Mouse (Mus musculus): ENCODE data around the gene Kidins220. TPM values are rescaled to one million over a fixed set of nuclear protein-coding genes. Genes with fewer than 3 reads are reported as not detected.

The Kidins220 gene
- polyA plus RNA-seq, 1 experiment from 2014 or later = 31.0 TPM

- WGBS = 78% methylated on average over 9 of the region's 9 CpGs
- H3K27me3 ChIP-seq = no peaks in the 10 kb centered on the region
Measured at GRCm38 (mm10) chr12:25059487-25060200, 84.9 kb downstream of the Kidins220 start.

DNA sequence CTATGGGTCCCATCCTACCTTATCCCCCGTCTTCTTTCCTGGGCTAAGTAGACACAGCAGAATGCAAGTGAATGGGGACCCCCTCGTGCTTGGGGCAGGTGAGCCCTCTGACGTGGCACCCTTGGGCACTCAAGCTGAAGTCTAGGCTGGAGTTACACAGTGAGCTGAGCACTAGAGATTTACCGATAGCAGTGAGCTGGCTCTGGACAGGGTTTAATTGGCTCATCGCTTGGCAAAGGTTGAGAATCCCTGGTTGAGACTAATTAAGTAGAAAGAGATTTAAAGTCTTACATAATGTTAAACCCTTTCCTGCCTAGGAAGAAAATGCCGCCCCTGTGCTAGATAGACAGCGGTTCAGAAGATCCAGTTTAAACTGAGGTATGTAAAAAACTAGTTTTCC is 86.2 kb downstream of the Kidins220 start:
- ATAC-seq (replicated peaks; ENCODE audit: insufficient number of reproducible peaks, insufficient read depth, low FRiP score, low read depth) = no peak
- Histone ChIP-seq H3K27ac (no peak overlapping the region), H3K4me2 (no peak overlapping the region), H3K27me3 (no peaks in the 10 kb centered on the region), H3K4me1 (replicated peaks) (no peaks in the 10 kb centered on the region), H3K4me3 (no peak overlapping the region), H3K9me3 (replicated peaks) (no peaks in the 10 kb centered on the region), H3K36me3 (peaks cover 31% of the 10 kb centered on the region), H3K9ac (no peak overlapping the region)
- WGBS = 91% methylated on average over 7 of the region's 7 CpGs

More at GRCm38 (mm10) chr12:25059487-25060200, 84.9 kb downstream of the Kidins220 start:
- no peaks in the 10 kb centered on the region for H3K9me3 ChIP-seq (replicated peaks)
- H3K4me1 ChIP-seq (replicated peaks) = no peaks in the 10 kb centered on the region
- H3K4me3 ChIP-seq = no peak overlapping the region
- ATAC-seq (replicated peaks; ENCODE audit: insufficient number of reproducible peaks, insufficient read depth, low FRiP score, low read depth) = no peak
- no peak overlapping the region for H3K4me2 ChIP-seq
- no peak overlapping the region for H3K27ac ChIP-seq
- H3K36me3 ChIP-seq = peaks cover 36% of the 10 kb centered on the region
- H3K9ac ChIP-seq = no peak overlapping the region

DNA sequence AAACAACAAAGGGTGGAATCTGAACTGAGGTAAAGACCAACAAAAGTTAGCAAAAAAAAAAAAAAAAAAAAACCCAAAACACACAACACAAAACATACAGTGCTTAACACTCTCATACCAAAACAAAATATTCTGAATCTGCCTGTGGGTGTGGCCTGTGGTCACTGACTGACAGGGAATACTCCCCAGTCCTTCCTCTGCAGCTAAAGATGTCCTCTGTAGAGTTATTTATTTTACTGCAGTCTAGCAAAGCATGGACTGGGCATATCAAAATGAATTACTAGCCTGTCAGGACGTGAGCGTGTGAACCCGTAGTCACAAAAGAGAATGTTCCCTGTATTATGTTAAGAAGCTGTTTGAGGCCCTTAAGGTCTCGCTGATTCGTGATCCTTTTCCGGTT is 87.5 kb downstream of the Kidins220 start:
- no peak overlapping the region for H3K4me3 ChIP-seq
- peaks cover 21% of the 10 kb centered on the region for H3K36me3 ChIP-seq
- H3K9ac ChIP-seq = no peak overlapping the region
- no peak for ATAC-seq (replicated peaks; ENCODE audit: insufficient number of reproducible peaks, insufficient read depth, low FRiP score, low read depth)
- H3K27ac ChIP-seq = no peak overlapping the region
- no peaks in the 10 kb centered on the region for H3K4me1 ChIP-seq (replicated peaks)
- H3K27me3 ChIP-seq = no peaks in the 10 kb centered on the region
- no peak overlapping the region for H3K4me2 ChIP-seq
- WGBS = 82% methylated on average over 6 of the region's 6 CpGs
- H3K9me3 ChIP-seq (replicated peaks) = no peaks in the 10 kb centered on the region

DNA sequence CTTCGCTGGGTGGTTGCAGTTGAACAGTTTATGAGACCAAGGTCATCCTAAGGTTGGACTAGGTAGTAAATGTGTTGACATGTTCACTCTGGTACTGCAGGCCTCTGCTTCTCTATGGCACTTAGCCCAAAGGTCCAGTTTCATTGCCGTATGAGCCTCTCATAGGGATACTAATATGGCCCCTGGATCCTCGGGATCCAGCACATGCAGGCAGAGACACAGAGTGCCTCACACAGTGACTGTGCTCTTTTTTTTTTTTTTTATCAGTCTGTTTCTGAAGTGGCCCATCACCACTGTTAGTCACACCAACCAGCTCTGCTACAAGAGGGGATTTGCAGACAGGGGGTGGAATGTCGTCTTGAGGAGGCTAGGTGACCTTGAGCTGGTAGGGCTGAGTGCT is 98.6 kb downstream of the Kidins220 start:
- no peaks in the 10 kb centered on the region for H3K27me3 ChIP-seq
- no peak overlapping the region for H3K9ac ChIP-seq
- no peaks in the 10 kb centered on the region for H3K36me3 ChIP-seq
- H3K4me2 ChIP-seq = no peak overlapping the region
- no peak overlapping the region for H3K4me3 ChIP-seq
- peak; percentile 77 for ATAC-seq (replicated peaks; ENCODE audit: insufficient number of reproducible peaks, insufficient read depth, low FRiP score, low read depth)
- WGBS = 47% methylated on average over 4 of the region's 4 CpGs
- no peaks in the 10 kb centered on the region for H3K9me3 ChIP-seq (replicated peaks)
- peak overlapping the region; percentile 55 for H3K27ac ChIP-seq
- H3K4me1 ChIP-seq (replicated peaks) = peaks cover 9% of the 10 kb centered on the region; the same call in 1 of the 2 replicates

GRCm38 (mm10) chr12:25074344-25074743 is 99.6 kb downstream of the Kidins220 start:
- no peak overlapping the region for H3K9ac ChIP-seq
- WGBS = 39% methylated on average over 3 of the region's 3 CpGs
- H3K4me3 ChIP-seq = no peak overlapping the region
- ATAC-seq (replicated peaks; ENCODE audit: insufficient number of reproducible peaks, insufficient read depth, low FRiP score, low read depth) = no peak
- no peaks in the 10 kb centered on the region for H3K9me3 ChIP-seq (replicated peaks)
- H3K27ac ChIP-seq = peak overlapping the region; percentile 55; the same call in 1 of the 2 replicates
- H3K4me1 ChIP-seq (replicated peaks) = peaks cover 9% of the 10 kb centered on the region; the same call in 1 of the 2 replicates
- H3K27me3 ChIP-seq = no peaks in the 10 kb centered on the region
- no peaks in the 10 kb centered on the region for H3K36me3 ChIP-seq
- H3K4me2 ChIP-seq = no peak overlapping the region

DNA sequence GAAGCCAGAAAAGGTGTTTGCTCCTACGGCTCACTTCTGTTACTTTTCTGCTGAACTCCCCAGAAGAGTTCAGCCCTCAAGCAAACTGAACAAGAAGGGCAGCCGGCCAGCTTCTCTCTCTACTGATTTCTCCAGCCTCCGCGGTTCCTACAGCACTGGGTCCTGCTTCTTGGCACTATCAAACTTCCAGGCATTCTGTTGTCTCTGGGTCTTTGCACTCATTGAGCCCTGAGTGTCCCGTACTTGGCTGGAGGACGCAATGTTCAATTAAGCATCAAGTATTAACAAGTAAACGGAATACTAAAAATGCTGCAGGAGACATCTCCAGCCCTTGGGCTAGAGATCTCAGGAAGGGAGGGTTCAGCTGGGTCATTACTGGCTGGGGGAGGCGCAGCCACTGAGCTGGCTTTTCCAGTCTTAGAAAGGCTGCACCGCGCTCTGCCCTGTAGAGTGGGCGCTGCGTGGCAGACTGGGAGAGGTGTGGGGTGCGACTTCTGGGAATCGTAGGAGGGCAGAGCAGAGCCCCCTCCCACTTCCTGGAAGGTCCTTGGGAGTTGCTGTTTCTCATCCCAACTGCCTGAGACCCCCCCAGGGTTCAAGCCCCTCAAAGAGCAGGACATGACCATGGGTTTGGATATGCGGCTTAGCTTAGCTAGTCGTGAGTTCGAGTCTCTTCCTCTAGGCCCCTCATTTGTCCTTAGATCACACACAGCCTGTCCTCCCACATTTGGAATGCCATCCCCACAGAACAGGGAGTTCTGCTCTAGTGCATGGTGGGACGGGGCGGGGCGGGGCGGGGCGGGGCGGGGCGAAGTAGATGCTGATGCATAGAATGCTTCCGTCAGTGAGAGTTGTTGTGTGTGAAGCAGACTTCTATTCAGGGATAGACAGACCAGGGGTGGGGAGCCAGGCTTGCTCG is 108.8 kb downstream of the Kidins220 start:
- Histone ChIP-seq H3K9ac (no peak overlapping the region), H3K9me3 (replicated peaks) (no peaks in the 10 kb centered on the region), H3K27me3 (no peaks in the 10 kb centered on the region), H3K36me3 (no peaks in the 10 kb centered on the region), H3K4me1 (replicated peaks) (peaks cover 14% of the 10 kb centered on the region), H3K4me2 (peak overlapping the region; percentile 42), H3K4me3 (no peak overlapping the region), H3K27ac (peak overlapping the region; percentile 18; the same call in 1 of the 2 replicates)
- peak; percentile 50; the same call in 1 of the 2 replicates for ATAC-seq (replicated peaks; ENCODE audit: insufficient number of reproducible peaks, insufficient read depth, low FRiP score, low read depth)
- 32% methylated on average over 26 of the region's 26 CpGs for WGBS

GRCm38 (mm10) chr12:25086966-25087365 is 112.2 kb downstream of the Kidins220 start:
- Histone ChIP-seq H3K9ac (no peak overlapping the region), H3K4me2 (no peak overlapping the region), H3K4me1 (replicated peaks) (peaks cover 23% of the 10 kb centered on the region), H3K4me3 (no peak overlapping the region), H3K27ac (no peak overlapping the region), H3K9me3 (replicated peaks) (no peaks in the 10 kb centered on the region), H3K27me3 (no peaks in the 10 kb centered on the region), H3K36me3 (no peaks in the 10 kb centered on the region)
- WGBS = 49% methylated on average over 4 of the region's 4 CpGs
- no peak for ATAC-seq (replicated peaks; ENCODE audit: insufficient number of reproducible peaks, insufficient read depth, low FRiP score, low read depth)

DNA sequence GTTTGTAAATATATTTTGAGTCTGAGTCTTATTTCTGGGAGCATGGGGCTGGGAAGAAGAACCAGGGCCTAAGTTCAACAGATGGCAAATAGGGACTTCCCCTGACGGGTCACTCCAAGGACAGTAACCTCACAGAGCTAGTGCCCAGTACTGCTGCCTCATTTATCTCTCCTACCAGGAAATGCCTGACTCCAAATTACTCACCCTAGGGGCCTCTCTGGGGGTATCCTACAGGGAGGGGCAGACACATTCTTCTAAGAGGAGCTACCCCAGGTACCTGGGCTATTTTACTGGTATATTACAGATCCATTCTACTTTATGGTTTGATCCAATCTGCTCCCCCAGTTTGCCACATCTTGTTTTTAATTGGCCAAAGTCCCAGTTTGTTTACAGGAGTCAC is 114.7 kb downstream of the Kidins220 start:
- Histone ChIP-seq H3K4me3 (no peak overlapping the region), H3K4me2 (no peak overlapping the region), H3K27ac (no peak overlapping the region), H3K27me3 (no peaks in the 10 kb centered on the region), H3K36me3 (no peaks in the 10 kb centered on the region), H3K4me1 (replicated peaks) (peaks cover 25% of the 10 kb centered on the region), H3K9me3 (replicated peaks) (no peaks in the 10 kb centered on the region), H3K9ac (no peak overlapping the region)
- ATAC-seq (replicated peaks; ENCODE audit: insufficient number of reproducible peaks, insufficient read depth, low FRiP score, low read depth) = no peak
- 43% methylated on average over 1 of the region's 1 CpGs for WGBS

DNA sequence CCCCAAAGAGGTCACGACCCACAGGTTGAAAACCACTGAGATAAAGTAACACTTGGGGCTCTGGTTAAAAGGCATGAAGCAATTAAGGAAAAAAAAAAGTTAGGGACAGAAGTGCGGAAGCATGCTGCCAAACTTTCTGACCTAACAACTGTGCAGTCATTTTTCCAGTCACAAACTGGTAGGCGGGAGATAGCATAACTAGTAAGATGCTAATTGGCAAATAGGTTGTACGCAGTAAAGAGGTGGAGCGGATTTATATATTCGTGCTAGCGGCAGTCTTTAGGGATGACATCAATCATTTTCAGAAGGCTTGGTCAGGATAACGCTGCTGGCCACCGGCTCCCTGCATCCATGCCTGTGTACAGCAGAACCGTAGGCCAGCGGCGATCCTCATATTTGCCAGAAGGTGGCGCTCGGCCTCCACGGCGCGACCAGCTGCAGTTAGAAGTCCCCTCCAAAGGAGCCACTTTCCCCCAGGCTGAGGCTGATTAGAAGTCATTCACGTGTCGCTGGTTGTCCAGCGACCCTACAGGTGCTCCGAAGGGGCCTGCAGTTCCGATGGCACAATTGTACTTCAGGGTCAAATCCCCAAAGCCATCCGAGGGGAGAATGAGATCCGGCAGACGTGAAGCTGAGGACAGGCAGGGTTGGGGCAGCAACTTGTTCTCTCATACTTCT is 117.4 kb downstream of the Kidins220 start:
- WGBS = 7% methylated on average over 25 of the region's 25 CpGs

DNA sequence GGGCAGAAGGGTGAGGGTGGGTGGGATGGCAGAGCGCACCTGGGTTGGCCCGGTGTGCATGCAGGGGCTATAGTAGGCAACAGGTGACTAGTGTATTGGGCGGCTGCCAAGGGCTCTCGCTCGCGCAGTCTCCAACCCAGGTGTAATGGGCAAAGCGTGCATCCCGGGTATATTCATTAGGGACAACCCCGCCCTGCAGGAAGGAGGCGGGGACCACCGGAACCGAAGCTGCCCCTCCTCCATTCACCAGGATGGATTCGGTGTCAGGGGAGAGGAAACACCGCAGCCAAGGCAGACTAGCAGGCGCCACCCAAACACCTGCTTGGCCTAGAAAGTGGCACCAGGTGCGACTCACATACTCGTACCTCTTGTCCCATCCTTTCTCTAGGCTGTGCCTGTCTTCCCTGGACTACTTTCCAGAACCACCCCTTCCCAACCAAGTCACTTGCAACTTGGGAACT is 118.1 kb downstream of the Kidins220 start:
- H3K27me3 ChIP-seq = no peaks in the 10 kb centered on the region
- peaks cover 36% of the 10 kb centered on the region for H3K4me1 ChIP-seq (replicated peaks)
- ATAC-seq (replicated peaks; ENCODE audit: insufficient number of reproducible peaks, insufficient read depth, low FRiP score, low read depth) = peak; percentile 11; the same call in 1 of the 2 replicates
- 4% methylated on average over 17 of the region's 17 CpGs for WGBS
- H3K27ac ChIP-seq = peak overlapping the region; percentile 59
- no peaks in the 10 kb centered on the region for H3K36me3 ChIP-seq
- peak overlapping the region; percentile 42 for H3K4me3 ChIP-seq
- H3K9me3 ChIP-seq (replicated peaks) = no peaks in the 10 kb centered on the region
- H3K9ac ChIP-seq = peak overlapping the region; percentile 50
- peak overlapping the region; percentile 81 for H3K4me2 ChIP-seq

More for the DNA sequence above, 117.4 kb downstream of the Kidins220 start:
- peak overlapping the region; percentile 50 for H3K9ac ChIP-seq
- peak overlapping the region; percentile 42 for H3K4me3 ChIP-seq
- ATAC-seq (replicated peaks; ENCODE audit: insufficient number of reproducible peaks, insufficient read depth, low FRiP score, low read depth) = peak; percentile 20; the same call in 1 of the 2 replicates
- H3K27me3 ChIP-seq = no peaks in the 10 kb centered on the region
- H3K9me3 ChIP-seq (replicated peaks) = no peaks in the 10 kb centered on the region
- H3K4me2 ChIP-seq = peak overlapping the region; percentile 81
- no peaks in the 10 kb centered on the region for H3K36me3 ChIP-seq
- peak overlapping the region; percentile 59 for H3K27ac ChIP-seq
- peaks cover 30% of the 10 kb centered on the region for H3K4me1 ChIP-seq (replicated peaks)
